Mouse (Mus musculus): Measurements from ENCODE around the gene Alkbh6. TPM values are rescaled to one million over a fixed set of nuclear protein-coding genes. Genes with fewer than 3 reads are reported as not detected.

The Alkbh6 gene
- polyA plus RNA-seq (2015; fragmentation: Nextera tagmentation; extraction: Ambion mirVana), result 134 and 135 TPM in 2 replicates

DNA sequence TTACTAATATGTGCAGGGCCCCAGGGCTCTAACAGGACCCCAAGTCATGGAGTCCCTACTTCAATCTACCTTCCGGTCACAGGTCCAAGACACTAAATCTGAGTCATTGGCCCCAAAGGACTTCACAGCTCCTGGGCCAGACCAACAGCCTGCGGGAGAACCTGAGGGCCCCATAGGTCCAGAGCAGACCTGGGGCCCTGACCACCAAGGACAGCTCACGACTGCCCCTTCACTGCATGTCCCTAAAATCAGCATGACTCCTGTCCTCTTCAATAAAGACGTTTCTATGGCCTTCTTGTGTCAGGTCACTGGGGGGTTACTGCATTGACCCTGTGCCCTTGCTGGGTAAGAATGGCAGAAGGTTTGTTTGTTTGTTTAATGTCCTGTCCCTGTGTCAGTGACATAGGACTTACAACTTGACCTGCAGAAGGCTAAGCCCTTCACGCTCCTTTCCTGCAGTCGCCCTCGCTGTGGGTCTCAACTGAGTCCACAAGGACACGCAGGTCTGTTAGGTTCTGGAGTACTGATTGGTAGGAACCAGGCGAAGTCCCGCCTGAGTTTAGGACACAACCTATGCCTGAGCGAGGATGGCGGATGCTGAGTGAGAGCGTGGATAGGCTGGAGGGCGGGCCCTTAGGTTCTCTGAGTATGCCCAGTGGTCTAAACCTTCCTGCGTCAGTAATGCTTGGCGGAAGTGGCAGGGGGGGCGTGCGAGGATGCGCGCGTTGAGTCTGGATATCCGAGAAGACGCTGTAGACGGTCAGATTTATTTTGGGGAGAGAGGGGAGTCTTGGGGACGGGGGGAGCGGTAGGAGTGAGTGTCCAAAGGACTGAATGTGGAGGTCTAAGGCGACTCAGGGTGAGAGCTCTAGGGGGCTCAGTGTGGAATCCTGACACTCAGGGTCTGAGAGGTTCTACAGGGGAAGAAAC lies at the start of gene Alkbh6:
Gene Alkbh6, plus strand, starts transcription at position 642 of the 930 bp plus-strand sequence.
- Histone ChIP-seq H3K4me2 (peak within 1 kb of the TSS; percentile 78), H3K27me3 (replicated peaks) (no peaks in the 10 kb centered on the region), H3K4me3 (peak within 1 kb of the TSS; percentile 63), H3K9ac (peak within 1 kb of the TSS; percentile 64), H3K9me3 (no peaks in the 10 kb centered on the region), H3K4me1 (peaks cover 23% of the 10 kb centered on the region), H3K36me3 (replicated peaks) (peaks cover 25% of the 10 kb centered on the region), H3K27ac (peak within 1 kb of the TSS; percentile 59)
- 5% methylated on average over 27 of the region's 27 CpGs for WGBS
- ATAC-seq (replicated peaks), result peak; percentile 99

- H3K36me3 ChIP-seq (replicated peaks), result no peaks in the 10 kb centered on the region
- H3K27me3 ChIP-seq (replicated peaks), result no peaks in the 10 kb centered on the region
- H3K4me2 ChIP-seq, result no peak overlapping the region
- H3K27ac ChIP-seq, result no peak overlapping the region
- H3K9me3 ChIP-seq, result no peaks in the 10 kb centered on the region
- ATAC-seq (replicated peaks), result no peak
- 86% methylated on average over 2 of the region's 2 CpGs for WGBS
- H3K4me1 ChIP-seq, result no peaks in the 10 kb centered on the region
- H3K4me3 ChIP-seq, result no peak overlapping the region
- H3K9ac ChIP-seq, result no peak overlapping the region
Measured at GRCm38 (mm10) chr7:30265041-30265440, 43.5 kb upstream of the Alkbh6 start.

GRCm38 (mm10) chr7:30265531-30265930 lies 43.0 kb upstream of the Alkbh6 start:
- no peak for ATAC-seq (replicated peaks)
- Histone ChIP-seq H3K4me2 (no peak overlapping the region), H3K27me3 (replicated peaks) (no peaks in the 10 kb centered on the region), H3K36me3 (replicated peaks) (no peaks in the 10 kb centered on the region), H3K9ac (no peak overlapping the region), H3K9me3 (no peaks in the 10 kb centered on the region), H3K4me3 (no peak overlapping the region), H3K4me1 (no peaks in the 10 kb centered on the region), H3K27ac (no peak overlapping the region)
- WGBS, result 96% methylated on average over 5 of the region's 5 CpGs

DNA sequence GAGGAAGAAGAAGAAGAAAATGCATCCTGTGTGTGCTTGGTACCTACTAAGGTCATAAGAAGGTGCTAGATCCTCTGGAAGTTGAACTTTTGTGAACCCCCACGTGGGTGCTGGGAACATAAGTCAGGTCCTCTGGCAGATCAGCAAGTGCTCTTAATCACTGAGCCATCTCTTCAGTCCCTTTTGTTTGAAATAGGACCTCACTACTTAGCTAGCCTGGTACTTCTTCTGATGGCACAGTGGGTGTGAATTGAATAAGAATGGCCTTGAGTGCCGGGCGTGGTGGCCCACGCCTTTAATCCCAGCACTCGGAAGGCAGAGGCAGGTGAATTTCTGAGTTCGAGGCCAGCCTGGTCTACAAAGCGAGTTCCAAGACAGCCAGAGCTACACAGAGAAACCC lies 42.6 kb upstream of the Alkbh6 start:
- Histone ChIP-seq H3K36me3 (replicated peaks) (no peaks in the 10 kb centered on the region), H3K9me3 (no peaks in the 10 kb centered on the region)
- 93% methylated on average over 7 of the region's 7 CpGs for WGBS

GRCm38 (mm10) chr7:30266780-30267179 lies 41.7 kb upstream of the Alkbh6 start:
- no peak for ATAC-seq (replicated peaks)
- 82% methylated on average over 3 of the region's 3 CpGs for WGBS
- H3K4me1 ChIP-seq, result no peaks in the 10 kb centered on the region

More for the DNA sequence above, 42.6 kb upstream of the Alkbh6 start:
- ATAC-seq (replicated peaks), result no peak
- Histone ChIP-seq H3K27ac (no peak overlapping the region), H3K4me1 (no peaks in the 10 kb centered on the region), H3K4me2 (no peak overlapping the region), H3K9ac (no peak overlapping the region), H3K4me3 (no peak overlapping the region), H3K27me3 (replicated peaks) (no peaks in the 10 kb centered on the region)

GRCm38 (mm10) chr7:30269641-30270040 lies 38.9 kb upstream of the Alkbh6 start:
- Histone ChIP-seq H3K9ac (no peak overlapping the region), H3K4me1 (no peaks in the 10 kb centered on the region), H3K27ac (no peak overlapping the region), H3K4me3 (no peak overlapping the region), H3K9me3 (no peaks in the 10 kb centered on the region), H3K36me3 (replicated peaks) (no peaks in the 10 kb centered on the region), H3K27me3 (replicated peaks) (no peaks in the 10 kb centered on the region), H3K4me2 (no peak overlapping the region)
- WGBS, result 85% methylated on average over 4 of the region's 4 CpGs
- no peak for ATAC-seq (replicated peaks)

More at GRCm38 (mm10) chr7:30266780-30267179, 41.7 kb upstream of the Alkbh6 start:
- no peak overlapping the region for H3K4me3 ChIP-seq
- no peak overlapping the region for H3K27ac ChIP-seq
- H3K9ac ChIP-seq, result no peak overlapping the region
- no peaks in the 10 kb centered on the region for H3K9me3 ChIP-seq
- H3K27me3 ChIP-seq (replicated peaks), result no peaks in the 10 kb centered on the region
- H3K4me2 ChIP-seq, result no peak overlapping the region
- H3K36me3 ChIP-seq (replicated peaks), result no peaks in the 10 kb centered on the region

DNA sequence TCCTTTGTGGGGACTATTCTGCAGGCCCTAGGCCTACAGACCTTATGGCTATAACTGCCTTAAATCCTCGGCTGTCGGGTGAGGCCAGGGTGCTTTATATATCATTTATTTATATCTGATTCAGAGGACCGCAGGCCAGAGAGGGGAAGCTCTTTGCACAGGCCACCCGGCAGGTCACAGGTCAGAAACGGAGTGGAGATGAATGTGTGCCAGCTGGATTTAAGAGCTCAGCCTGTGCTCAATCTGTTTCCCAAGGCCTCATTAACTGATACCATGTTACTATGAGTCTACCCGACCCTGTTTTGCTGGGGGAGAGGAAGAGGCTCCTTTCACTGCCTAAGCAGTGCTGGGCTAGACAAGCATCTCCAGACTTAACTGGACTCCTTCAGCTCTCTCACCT lies 34.1 kb upstream of the Alkbh6 start:
- peaks cover 2% of the 10 kb centered on the region; the same call in 1 of the 2 replicates for H3K4me1 ChIP-seq
- WGBS, result 90% methylated on average over 6 of the region's 6 CpGs
- H3K9ac ChIP-seq, result no peak overlapping the region
- H3K9me3 ChIP-seq, result no peaks in the 10 kb centered on the region
- no peak for ATAC-seq (replicated peaks)
- H3K27me3 ChIP-seq (replicated peaks), result no peaks in the 10 kb centered on the region
- no peak overlapping the region for H3K4me3 ChIP-seq
- H3K36me3 ChIP-seq (replicated peaks), result no peaks in the 10 kb centered on the region
- H3K27ac ChIP-seq, result no peak overlapping the region
- H3K4me2 ChIP-seq, result no peak overlapping the region

DNA sequence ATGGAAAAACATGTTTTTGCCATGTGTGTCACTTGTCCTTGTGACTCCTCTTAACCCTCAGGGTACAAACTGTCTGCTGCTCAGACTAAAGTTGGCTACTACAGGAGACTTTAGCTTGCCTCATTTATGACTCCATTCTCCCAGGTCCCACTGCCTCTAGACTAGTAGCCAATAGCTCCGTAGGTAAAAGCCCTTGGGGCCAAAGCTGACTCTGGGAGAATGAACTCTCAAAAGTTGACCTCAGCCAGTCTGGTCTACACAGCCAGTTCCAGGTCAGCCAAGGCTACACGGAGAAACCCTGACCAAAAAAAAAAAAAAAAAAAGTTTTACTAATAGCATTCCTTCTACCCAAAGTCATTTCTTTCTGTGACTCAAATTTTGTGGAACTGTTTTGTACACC lies 29.6 kb upstream of the Alkbh6 start:
- Histone ChIP-seq H3K27me3 (replicated peaks) (no peaks in the 10 kb centered on the region), H3K4me2 (no peak overlapping the region), H3K9me3 (no peaks in the 10 kb centered on the region), H3K4me1 (peaks cover 13% of the 10 kb centered on the region), H3K36me3 (replicated peaks) (no peaks in the 10 kb centered on the region), H3K27ac (no peak overlapping the region), H3K4me3 (no peak overlapping the region), H3K9ac (no peak overlapping the region)
- ATAC-seq (replicated peaks), result no peak
- 64% methylated on average over 2 of the region's 2 CpGs for WGBS

DNA sequence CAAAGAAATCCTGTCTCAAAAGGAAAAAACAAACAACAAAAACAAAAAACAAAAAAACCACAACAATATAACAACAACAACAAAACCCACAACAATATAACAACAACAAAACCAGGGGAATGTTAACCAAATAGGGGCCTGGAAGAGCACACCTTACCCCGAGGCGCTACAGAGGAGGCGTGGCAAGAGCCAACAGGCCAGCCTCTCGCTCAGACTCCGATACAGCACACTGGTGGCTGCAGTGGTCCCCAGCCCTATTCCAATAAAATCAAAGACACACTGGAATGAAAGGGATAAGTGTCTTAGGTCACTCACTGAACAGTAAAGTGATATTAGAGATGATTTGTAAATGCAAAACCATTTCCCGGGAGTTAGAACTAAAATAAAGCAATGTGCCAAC lies 29.0 kb upstream of the Alkbh6 start:
- Histone ChIP-seq H3K9ac (peak overlapping the region; percentile 38), H3K27ac (no peak overlapping the region)

DNA sequence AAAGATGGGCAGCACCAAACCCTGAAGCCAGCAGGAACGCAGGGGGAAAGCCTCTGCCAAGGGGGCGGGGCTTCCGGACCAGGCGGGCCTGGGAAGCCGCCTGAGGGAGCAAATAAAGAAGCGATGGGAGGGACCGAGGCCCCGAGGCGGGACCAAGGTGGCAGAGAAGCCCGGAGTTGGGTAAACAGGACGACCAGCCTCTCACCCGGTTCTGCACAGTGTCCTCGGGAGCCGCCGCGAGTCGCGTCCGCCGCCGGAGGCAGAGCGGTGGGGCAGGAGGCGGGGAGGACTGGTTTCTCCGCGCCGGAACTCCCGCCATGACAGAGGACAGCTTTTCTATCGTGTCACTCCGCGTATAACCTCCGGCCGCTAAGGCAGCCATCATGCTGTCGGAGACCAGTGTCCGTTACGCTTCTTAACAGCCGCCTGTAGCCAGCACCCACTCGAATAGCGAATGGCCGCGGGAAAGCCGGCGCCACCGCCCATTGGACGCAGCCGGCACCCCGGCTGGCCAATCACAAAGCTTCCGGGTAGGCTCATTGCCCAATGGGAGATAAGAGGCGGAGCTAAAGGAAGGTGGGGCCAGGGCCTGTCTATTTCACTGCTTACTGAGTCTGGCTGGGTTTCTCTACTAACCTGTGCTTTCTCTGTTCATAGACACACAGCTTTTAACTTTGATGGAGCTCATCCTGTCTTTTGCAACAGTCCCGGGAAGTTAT lies 28.4 kb upstream of the Alkbh6 start, which contains the start of the genes Thap8 and Wdr62:
Gene Thap8, plus strand, starts transcription at position 144 of the 719 bp plus-strand sequence.
Gene Wdr62, minus strand, starts transcription at position 469 of the 719 bp plus-strand sequence.
- Histone ChIP-seq H3K4me2 (peak within 1 kb of the TSS; percentile 98), H3K9me3 (no peaks in the 10 kb centered on the region), H3K36me3 (replicated peaks) (no peaks in the 10 kb centered on the region), H3K27ac (peak within 1 kb of the TSS; percentile 98), H3K4me3 (peak within 1 kb of the TSS; percentile 69), H3K9ac (peak within 1 kb of the TSS; percentile 64), H3K4me1 (peaks cover 13% of the 10 kb centered on the region), H3K27me3 (replicated peaks) (no peaks in the 10 kb centered on the region)
- peak; percentile 97 for ATAC-seq (replicated peaks)
- WGBS, result under 1% methylated on average over 49 of the region's 49 CpGs

More for the DNA sequence above, 29.0 kb upstream of the Alkbh6 start:
- WGBS, result 0% methylated on average over 6 of the region's 6 CpGs
- Histone ChIP-seq H3K36me3 (replicated peaks) (no peaks in the 10 kb centered on the region), H3K4me1 (peaks cover 13% of the 10 kb centered on the region), H3K4me3 (peak overlapping the region; percentile 69), H3K27me3 (replicated peaks) (no peaks in the 10 kb centered on the region), H3K4me2 (peak overlapping the region; percentile 98), H3K9me3 (no peaks in the 10 kb centered on the region)
- ATAC-seq (replicated peaks), result no peak

- Histone ChIP-seq H3K4me3 (peak overlapping the region; percentile 69), H3K9ac (peak overlapping the region; percentile 64), H3K27me3 (replicated peaks) (no peaks in the 10 kb centered on the region), H3K36me3 (replicated peaks) (no peaks in the 10 kb centered on the region), H3K9me3 (no peaks in the 10 kb centered on the region), H3K27ac (peak overlapping the region; percentile 98), H3K4me2 (peak overlapping the region; percentile 98), H3K4me1 (peaks cover 13% of the 10 kb centered on the region)
- peak; percentile 91 for ATAC-seq (replicated peaks)
- under 1% methylated on average over 20 of the region's 20 CpGs for WGBS
Measured at GRCm38 (mm10) chr7:30280670-30281138, 27.8 kb upstream of the Alkbh6 start.

- no peaks in the 10 kb centered on the region for H3K9me3 ChIP-seq
- H3K4me3 ChIP-seq, result peak overlapping the region; percentile 69; the same call in 1 of the 2 replicates
- H3K4me1 ChIP-seq, result peaks cover 13% of the 10 kb centered on the region
- 85% methylated on average over 4 of the region's 4 CpGs for WGBS
- H3K27me3 ChIP-seq (replicated peaks), result no peaks in the 10 kb centered on the region
- H3K9ac ChIP-seq, result no peak overlapping the region
- H3K36me3 ChIP-seq (replicated peaks), result no peaks in the 10 kb centered on the region
- H3K27ac ChIP-seq, result no peak overlapping the region
- ATAC-seq (replicated peaks), result no peak
- peak overlapping the region; percentile 98 for H3K4me2 ChIP-seq
Measured at GRCm38 (mm10) chr7:30281522-30281921, 27.0 kb upstream of the Alkbh6 start.
